Mouse (Mus musculus) testis, adult 2 months (tissue): Measurements from ENCODE around the gene Rfng. TPM values are rescaled to one million over a fixed set of nuclear protein-coding genes. Genes with fewer than 3 reads are reported as not detected.

Source experiments
- H3K27ac ChIP-seq: fragments of 200-500 bp; 2 replicates; pipeline ENCODE4 v1.5.1; 2012; ENCODE audit warnings: low read depth, low read length; ENCODE audit not compliant: control insufficient read depth, insufficient read depth
- H3K27me3 ChIP-seq: fragments of 200-500 bp; 2 replicates; pipeline ENCODE4 v1.6.1; 2012; ENCODE audit warnings: mild to moderate bottlenecking, low read length, moderate library complexity; ENCODE audit not compliant: control insufficient read depth, insufficient read depth
- H3K36me3 ChIP-seq: fragments of 200-500 bp; 2 replicates; pipeline ENCODE4 v1.6.1; 2012; ENCODE audit warnings: mild to moderate bottlenecking, low read length; ENCODE audit not compliant: control insufficient read depth, insufficient read depth
- H3K4me1 ChIP-seq: fragments of 200-500 bp; 2 replicates; pipeline ENCODE4 v1.6.1; 2012; ENCODE audit warnings: low read length; ENCODE audit not compliant: control insufficient read depth, insufficient read depth
- H3K4me3 ChIP-seq: fragments of 200-500 bp; 2 replicates; pipeline ENCODE4 v1.5.1; 2012; ENCODE audit warnings: low read depth, mild to moderate bottlenecking, low read length, moderate library complexity, mixed read lengths; ENCODE audit not compliant: control insufficient read depth
- CTCF ChIP-seq: fragments of 200-500 bp; IDR thresholded peaks from 2 replicates; pipeline ENCODE4 v1.5.1; 2012; ENCODE audit warnings: low read depth, mild to moderate bottlenecking, inconsistent platforms, low read length, moderate library complexity; ENCODE audit not compliant: control insufficient read depth, insufficient read depth, insufficient replicate concordance
- POLR2A ChIP-seq: fragments of 200-500 bp; IDR thresholded peaks from 2 replicates; pipeline ENCODE4 v1.6.1; 2012; ENCODE audit warnings: low read depth, mild to moderate bottlenecking, inconsistent platforms, low read length, moderate library complexity; ENCODE audit not compliant: control insufficient read depth
- polyA plus RNA-seq: library from polyadenylated mRNA; depleted of rRNA; stranded (reverse); fragments of >200 nt; gene quantifications from 2 replicates; pipeline ENCODE4 v1.2.3, GENCODE M21; 2012

Gene Rfng
- polyA plus RNA-seq, 1 experiment = 11.1 TPM

DNA sequence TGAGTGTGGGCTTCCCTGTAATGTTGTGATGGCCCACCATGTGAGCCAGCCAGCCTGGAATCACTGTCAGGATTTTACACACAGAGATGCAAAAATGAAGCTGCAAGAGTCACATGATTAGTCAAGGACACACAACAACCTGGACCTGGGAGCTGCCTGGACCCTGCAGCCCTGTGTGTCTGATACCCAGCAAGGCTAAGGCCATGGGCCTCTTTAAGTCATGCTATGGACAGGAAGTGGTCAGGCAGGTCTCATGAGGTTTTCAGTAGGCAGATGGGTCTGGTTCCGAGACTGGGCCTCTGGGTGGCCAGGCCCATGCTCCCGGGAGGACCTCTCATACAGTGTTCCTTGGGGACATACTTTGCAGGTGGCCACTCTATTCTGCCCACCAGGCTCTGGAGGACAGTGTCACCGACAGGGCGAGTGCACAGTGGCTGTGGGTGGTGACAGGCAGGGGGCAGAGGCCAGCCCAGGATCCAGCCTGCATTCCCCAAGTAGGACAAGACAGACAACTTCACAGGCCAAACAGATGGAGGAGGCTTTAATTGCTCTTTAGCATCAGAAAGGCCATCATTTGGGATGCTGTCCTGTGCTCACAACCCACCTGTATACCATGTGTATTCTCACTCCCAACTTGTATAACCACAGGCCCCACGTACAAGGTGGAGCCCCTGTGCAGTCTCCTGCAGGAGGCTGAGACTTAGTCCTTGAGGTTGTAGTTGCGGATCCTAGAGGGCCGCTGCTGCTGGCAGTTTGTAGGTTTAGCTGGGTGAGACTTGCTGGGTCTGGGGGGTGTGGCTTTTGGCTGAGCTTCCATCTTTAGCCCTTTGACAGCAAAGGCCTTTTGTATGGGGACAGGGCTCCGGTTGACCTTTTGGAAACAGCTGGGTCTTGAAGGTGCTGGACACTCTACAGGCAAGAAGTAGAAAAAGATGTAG, 42.3 kb upstream of the Rfng start:
- Histone ChIP-seq H3K4me3 (no peak overlapping the region), H3K36me3 (no peaks in the 10 kb centered on the region), H3K27ac (no peak overlapping the region), H3K4me1 (peaks cover 18% of the 10 kb centered on the region), H3K27me3 (no peaks in the 10 kb centered on the region)
- no peak for TF ChIP-seq CTCF
- TF ChIP-seq POLR2A = no peak

DNA sequence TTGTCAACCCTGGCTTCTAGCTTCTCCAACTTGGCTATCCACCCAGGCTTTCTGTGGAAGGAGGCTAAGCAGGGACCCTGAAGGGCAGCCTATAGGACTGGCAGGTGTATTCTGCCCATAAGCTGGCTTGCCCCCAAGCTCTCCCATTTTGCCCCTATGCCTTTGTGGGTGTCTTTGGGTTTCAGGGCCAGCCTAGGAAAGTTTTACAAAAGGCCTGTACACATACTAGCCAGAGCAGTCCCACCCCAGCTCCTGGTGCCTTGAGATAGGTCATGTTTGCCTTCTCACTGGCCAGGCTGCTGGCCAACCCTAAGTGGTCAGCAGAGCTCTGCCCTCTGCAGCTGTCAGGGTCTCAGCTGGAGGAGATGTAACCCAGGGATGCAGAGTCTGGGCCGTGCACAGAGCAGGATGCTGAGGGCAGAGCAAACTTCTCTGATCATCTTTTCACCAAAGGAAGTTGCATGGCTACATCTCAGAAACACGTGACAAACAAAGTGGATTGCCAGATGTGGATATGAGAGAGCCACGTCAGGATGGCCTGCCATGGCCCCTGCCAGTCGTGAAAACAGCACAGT, 41.4 kb upstream of the Rfng start:
- Histone ChIP-seq H3K4me3 (peak overlapping the region; percentile 83), H3K36me3 (no peaks in the 10 kb centered on the region), H3K27me3 (no peaks in the 10 kb centered on the region), H3K27ac (peak overlapping the region; percentile 97; the same call in 1 of the 2 replicates), H3K4me1 (peaks cover 18% of the 10 kb centered on the region)
- TF ChIP-seq POLR2A (no peak), CTCF (no peak)

DNA sequence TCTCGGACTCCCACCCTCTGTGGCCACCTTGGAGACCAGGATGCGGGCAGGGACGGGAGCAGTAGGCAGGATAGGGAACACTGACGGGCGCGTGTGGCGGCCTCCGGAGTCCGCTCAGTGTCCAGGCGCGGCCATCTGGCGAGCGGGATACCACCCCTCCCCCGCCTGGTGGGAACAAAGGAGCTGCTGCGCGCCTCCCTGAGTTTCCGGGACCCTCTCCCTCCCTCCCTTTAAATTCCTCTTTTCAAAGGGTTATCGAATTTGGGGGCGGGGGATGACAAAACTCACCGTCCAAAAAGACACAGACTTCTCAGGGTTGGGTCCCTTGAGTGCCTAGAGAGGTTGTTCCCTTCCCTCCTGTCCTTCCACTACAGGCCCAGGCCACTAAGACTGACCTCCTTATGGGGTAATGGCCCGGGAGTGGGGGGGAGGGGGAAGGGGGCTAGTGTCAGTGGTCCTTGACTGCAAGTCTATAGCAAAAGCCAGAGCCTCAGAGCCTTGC, 40.8 kb upstream of the Rfng start:
- peaks cover 18% of the 10 kb centered on the region for H3K4me1 ChIP-seq
- H3K4me3 ChIP-seq = peak overlapping the region; percentile 83
- peak overlapping the region; percentile 97 for H3K27ac ChIP-seq
- no peak for TF ChIP-seq CTCF
- no peak for TF ChIP-seq POLR2A
- H3K27me3 ChIP-seq = no peaks in the 10 kb centered on the region
- no peaks in the 10 kb centered on the region for H3K36me3 ChIP-seq

DNA sequence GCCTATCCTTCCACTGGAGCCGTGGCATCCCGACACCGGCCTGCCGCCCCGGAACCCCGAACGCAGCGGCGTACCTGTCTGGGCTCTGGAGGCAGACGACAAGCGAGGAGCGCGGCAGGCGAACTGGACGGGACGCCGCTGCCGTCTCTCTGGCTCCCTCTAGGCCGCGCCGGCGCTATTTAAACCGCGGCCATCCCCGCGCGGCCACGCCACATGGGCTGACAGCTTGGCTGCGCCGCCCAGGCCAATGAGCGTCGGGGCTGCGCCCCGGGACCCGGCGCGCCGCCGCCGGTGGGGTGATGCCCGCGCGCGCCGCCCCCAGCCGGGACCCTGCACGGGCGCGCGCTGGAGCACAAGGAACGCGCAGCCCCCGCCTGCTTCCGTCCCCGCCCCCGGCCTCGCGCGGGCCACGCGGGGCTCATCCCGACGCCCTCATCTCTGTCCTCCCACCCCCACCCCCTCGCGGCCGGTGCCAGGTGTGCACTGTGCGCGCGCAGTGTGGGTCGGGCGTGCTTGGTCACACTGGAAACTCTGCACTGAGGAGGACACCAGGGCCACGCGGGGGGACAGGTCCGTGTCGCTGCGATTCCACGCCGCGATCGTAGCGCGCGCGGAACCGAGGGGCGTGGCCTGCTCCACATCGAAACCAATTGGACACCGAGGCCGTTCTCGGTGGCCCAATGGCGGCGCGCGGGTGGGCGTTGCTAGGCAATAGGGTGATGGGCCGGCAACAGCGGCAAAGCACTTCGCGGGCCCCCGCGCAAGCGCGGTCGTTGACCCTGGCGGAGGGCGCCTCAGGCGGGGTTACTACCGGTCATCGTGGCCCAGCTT, 40.2 kb upstream of the Rfng start, which contains the start of gene Fasn:
Fasn (minus strand) TSS at position 592 of the 831 bp plus-strand sequence.
- Histone ChIP-seq H3K4me1 (peaks cover 18% of the 10 kb centered on the region), H3K4me3 (peak within 1 kb of the TSS; percentile 83), H3K27ac (peak within 1 kb of the TSS; percentile 97), H3K27me3 (no peaks in the 10 kb centered on the region), H3K36me3 (no peaks in the 10 kb centered on the region)
- TF ChIP-seq CTCF (no peak), POLR2A (peak; percentile 88)

DNA sequence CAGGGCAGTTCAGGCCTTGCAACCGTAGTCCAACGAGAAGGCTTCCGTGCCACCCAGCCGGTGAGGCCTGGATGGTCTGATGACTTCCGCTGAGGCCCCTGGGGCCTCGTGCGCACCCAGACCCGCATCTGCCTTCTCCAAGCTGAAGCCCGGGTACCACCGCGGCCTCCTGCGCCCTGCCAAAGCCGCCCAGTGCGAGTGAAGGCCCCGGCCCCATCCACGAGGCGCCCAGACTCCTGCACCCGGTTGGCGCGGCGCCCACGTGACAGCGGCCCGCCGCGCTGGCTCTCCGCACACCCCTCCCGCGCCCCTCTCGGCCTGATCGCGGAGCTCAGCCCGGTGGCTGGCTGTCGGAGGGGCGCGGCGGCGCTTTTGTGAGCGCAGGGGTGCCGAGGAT, 39.5 kb upstream of the Rfng start:
- Histone ChIP-seq H3K4me1 (peaks cover 18% of the 10 kb centered on the region), H3K4me3 (peak overlapping the region; percentile 83), H3K27ac (peak overlapping the region; percentile 86), H3K36me3 (no peaks in the 10 kb centered on the region; the same call in 1 of the 2 replicates), H3K27me3 (no peaks in the 10 kb centered on the region)
- TF ChIP-seq POLR2A (no peak), CTCF (no peak)

DNA sequence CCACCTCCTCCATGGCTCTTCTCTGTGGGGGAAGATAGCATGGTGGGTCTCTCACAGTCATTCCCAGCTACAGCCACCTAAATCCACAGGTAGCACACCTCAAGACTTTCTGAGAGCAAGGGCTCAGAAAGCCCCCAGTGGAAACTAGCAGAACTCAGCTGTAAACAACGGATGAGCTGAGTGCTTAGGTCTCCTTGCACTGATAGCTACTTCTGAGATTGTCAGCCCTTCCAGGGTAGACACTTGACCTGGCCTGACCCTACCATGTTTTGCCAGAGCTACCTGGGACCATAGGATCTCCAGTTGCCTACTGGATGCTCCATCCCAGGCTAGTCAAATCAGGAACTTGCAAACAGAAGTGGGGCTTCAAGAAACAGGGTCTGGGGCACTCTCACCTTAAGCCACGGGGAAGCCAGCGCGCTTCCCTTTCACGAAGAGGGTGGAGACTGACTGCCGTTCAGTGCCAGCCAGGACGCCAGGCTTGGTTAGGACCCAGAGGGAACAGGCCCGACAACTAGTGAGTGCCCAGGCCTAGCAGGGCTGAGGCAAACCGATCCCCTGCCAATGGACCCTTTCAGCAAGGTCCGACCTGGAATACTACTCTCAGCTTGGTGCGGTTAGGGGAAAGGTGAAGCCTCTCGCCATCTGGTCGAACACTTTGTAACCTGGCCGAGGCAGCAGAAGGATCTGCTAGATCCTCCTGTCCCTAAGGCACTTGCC, 39.0 kb upstream of the Rfng start:
- Histone ChIP-seq H3K4me3 (peak overlapping the region; percentile 83), H3K27ac (peak overlapping the region; percentile 86), H3K36me3 (no peaks in the 10 kb centered on the region; the same call in 1 of the 2 replicates), H3K27me3 (no peaks in the 10 kb centered on the region), H3K4me1 (peaks cover 18% of the 10 kb centered on the region)
- TF ChIP-seq POLR2A = peak; percentile 27; the same call in 1 of the 2 replicates
- TF ChIP-seq CTCF = no peak
